Mouse (Mus musculus) forebrain, embryonic 10.5 days (tissue): ENCODE results near the gene 9630041A04Rik. TPM values are rescaled to one million over a fixed set of nuclear protein-coding genes. Genes with fewer than 3 reads are reported as not detected.

Experiments
- DNase-seq: peaks from one replicate; pipeline ENCODE4 v3.0.0-alpha.2; 2017; ENCODE audit warnings: low spot score; ENCODE audit errors: extremely low spot score
- H3K27ac ChIP-seq: fragments of 300-500 bp; sonication (generic); 2 replicates; pipeline ENCODE4 v1.5.1; 2016; ENCODE audit warnings: mild to moderate bottlenecking
- H3K27me3 ChIP-seq: fragments of 300-500 bp; sonication (generic); 2 replicates; pipeline ENCODE4 v1.6.1; 2016; ENCODE audit warnings: mild to moderate bottlenecking; ENCODE audit not compliant: poor library complexity, severe bottlenecking
- H3K36me3 ChIP-seq: fragments of 300-500 bp; sonication (generic); replicated peaks from 2 replicates; pipeline ENCODE4 v1.6.1; 2016; ENCODE audit warnings: mild to moderate bottlenecking, moderate library complexity
- H3K4me1 ChIP-seq: fragments of 300-500 bp; sonication (generic); 2 replicates; pipeline ENCODE4 v1.6.1; 2016
- H3K4me3 ChIP-seq: fragments of 300-500 bp; sonication (generic); 2 replicates; pipeline ENCODE4 v1.5.1; 2016; ENCODE audit warnings: mild to moderate bottlenecking, moderate library complexity
- H3K9me3 ChIP-seq: fragments of 300-500 bp; sonication (generic); 2 replicates; pipeline ENCODE4 v1.6.1; 2016; ENCODE audit warnings: mild to moderate bottlenecking, moderate library complexity
- WGBS: fragments of 180-500 bp; shearing (Covaris S2); methylation state at CpG from one replicate; pipeline ENCODE4 v1.1.7; 2016; 5-methylcytosine and 5-hydroxymethylcytosine counted together
- polyA plus RNA-seq: library from polyadenylated mRNA; unstranded; fragments of >200 nt; fragmentation: Nextera tagmentation; extraction: Ambion mirVana; gene quantifications from 2 replicates; pipeline ENCODE4 v1.2.1, GENCODE M21; 2016

Gene 9630041A04Rik
- polyA plus RNA-seq, 1 experiment from 2014 or later: not detected

DNA sequence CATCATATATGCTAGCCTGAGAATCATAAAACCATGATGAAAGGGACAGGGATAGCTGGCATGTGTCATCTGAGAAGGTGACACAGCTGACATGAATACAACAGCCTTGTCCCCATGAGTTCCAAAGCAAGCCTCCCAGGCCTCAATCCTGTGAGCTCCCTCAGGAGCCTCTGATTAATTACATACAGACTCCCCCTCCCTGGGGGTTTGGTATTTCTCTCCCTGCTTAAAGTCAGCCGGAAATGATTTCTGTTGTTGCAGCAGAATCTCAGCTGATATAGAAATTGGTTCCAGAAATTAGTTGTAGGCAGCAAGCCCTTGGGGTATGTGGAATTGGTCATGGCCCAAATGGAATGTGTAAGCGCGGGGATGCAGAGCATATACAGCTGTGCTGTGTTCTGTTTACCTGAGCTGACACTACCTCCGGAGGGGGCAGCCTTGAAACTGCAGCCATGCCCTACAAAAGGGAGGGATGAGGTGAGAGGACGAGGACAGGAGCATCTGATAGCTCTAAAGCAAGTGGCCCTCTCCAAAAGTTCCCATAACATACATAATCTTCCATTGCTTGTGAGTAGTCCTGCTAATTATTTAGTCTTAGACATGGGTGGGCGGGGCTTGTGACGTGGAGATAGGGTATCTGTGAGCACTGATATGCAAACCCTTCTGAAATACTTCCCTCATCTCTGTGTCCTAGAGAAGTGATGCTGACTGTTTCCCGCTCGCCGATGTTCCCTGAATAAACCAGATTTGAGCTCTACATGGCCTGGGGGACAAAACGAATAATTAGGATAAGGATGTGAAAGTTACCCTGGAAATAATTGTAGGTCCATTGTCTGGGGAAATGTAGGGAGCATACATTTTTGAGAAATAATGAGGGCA lies 15.7 kb downstream of the 9630041A04Rik start:
- no peaks in the 10 kb centered on the region for H3K9me3 ChIP-seq
- H3K36me3 ChIP-seq: no peaks in the 10 kb centered on the region
- peaks cover 15% of the 10 kb centered on the region for H3K4me1 ChIP-seq
- no peak overlapping the region for H3K27ac ChIP-seq
- WGBS: 77% methylated on average over 11 of the region's 11 CpGs
- no peaks in the 10 kb centered on the region for H3K27me3 ChIP-seq
- DNase-seq: no peak
- no peak overlapping the region for H3K4me3 ChIP-seq

DNA sequence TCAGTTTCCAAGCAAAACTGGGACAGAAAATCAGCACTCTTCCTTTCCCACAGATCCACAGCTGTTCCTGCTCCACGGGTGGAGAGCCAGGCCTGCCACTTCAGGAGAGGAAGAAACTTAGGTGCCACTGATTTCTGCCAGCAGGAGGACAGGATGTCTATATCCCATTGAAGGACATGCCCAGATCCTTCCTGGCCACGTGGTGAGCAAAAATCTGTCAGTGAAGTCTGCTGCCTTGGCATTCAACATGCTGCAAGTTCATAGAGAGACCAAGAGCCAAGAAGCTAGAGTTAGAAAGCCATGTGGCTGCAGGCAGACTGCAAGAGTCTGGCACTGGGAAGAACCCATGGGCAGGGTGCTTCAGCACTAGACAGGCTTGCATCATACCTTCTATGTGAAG lies 21.7 kb downstream of the 9630041A04Rik start:
- WGBS: 73% methylated on average over 2 of the region's 2 CpGs
- no peaks in the 10 kb centered on the region for H3K36me3 ChIP-seq

DNA sequence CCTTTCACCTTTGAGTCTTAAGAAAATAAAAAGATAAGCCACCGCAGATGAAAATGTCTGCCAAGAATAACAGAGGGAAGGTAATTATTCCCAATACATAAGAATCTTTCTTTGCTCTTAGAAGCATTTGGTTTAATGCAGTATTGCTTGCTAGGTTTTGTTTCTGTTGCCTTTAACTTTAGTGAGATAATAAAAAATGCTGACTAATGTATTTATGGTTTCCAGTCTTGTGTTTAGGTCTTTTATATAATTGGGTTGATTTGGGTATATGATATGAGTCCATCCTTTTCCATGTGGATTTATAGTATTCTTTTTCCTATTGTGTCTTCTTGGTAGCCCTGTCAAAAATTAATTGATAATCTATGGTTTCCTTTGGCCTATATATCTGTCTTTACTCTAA lies 36.2 kb downstream of the 9630041A04Rik start:
- H3K27me3 ChIP-seq: no peaks in the 10 kb centered on the region
- no peak for DNase-seq
- no peaks in the 10 kb centered on the region for H3K36me3 ChIP-seq
- 93% methylated on average over 1 of the region's 1 CpGs for WGBS
- no peaks in the 10 kb centered on the region for H3K9me3 ChIP-seq
- no peak overlapping the region for H3K4me3 ChIP-seq
- H3K4me1 ChIP-seq: no peaks in the 10 kb centered on the region
- no peak overlapping the region for H3K27ac ChIP-seq

More for the DNA sequence above, 21.7 kb downstream of the 9630041A04Rik start:
- Histone ChIP-seq H3K27me3 (no peaks in the 10 kb centered on the region), H3K4me3 (no peak overlapping the region), H3K4me1 (peaks cover 4% of the 10 kb centered on the region; the same call in 1 of the 2 replicates), H3K9me3 (no peaks in the 10 kb centered on the region), H3K27ac (no peak overlapping the region)
- DNase-seq: no peak

DNA sequence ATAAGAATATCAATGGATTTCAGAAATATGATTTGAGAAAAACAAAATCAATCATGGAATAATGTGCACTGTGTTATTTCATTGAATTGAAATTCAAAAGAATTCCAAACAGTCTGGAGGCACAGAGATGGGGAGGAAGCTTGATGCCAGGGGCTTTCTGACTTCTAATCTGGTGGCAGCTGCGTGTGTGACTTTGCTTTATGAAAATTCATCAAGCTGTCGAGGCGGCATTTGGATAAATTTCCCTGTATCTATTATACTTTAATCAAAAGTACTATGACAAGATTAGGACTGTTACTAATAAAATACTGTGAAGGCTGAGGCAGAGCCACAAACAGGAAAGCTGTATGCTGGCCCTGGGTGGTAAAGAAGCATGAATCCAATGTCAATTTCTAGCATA lies 41.8 kb downstream of the 9630041A04Rik start:
- Histone ChIP-seq H3K4me3 (no peak overlapping the region), H3K36me3 (no peaks in the 10 kb centered on the region), H3K9me3 (no peaks in the 10 kb centered on the region), H3K4me1 (peaks cover 8% of the 10 kb centered on the region), H3K27ac (no peak overlapping the region), H3K27me3 (no peaks in the 10 kb centered on the region)
- DNase-seq: no peak
- WGBS: 98% methylated on average over 3 of the region's 3 CpGs

DNA sequence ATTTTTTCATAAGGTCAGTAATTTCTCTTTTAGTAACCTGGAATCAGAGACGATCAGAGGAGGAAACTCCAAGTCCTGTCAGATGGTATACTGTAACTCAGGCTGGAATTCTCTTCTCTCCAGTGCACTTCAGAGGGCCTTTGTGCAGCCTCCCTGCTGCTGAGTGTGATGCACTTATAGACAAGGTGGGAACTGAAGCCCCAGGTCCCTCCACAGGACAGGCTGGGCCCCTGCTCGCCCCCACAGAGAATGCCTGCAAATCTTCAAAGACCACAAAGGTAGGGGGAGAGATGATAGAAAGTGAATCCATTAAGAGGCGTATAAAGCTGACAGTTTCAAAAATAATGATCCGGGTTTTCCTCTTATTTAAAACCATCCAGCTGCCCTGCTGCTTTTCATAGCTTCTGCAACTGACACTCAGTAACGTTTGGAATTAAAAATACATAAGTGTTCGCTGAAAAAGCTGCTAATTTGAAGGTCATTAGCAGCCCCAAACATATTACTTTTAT lies 46.2 kb downstream of the 9630041A04Rik start:
- 73% methylated on average over 6 of the region's 6 CpGs for WGBS
- Histone ChIP-seq H3K9me3 (no peaks in the 10 kb centered on the region), H3K27me3 (no peaks in the 10 kb centered on the region), H3K36me3 (no peaks in the 10 kb centered on the region), H3K4me1 (peaks cover 31% of the 10 kb centered on the region), H3K4me3 (no peak overlapping the region), H3K27ac (0 out of 2 replicates have a peak overlapping the region, but pooled peaks have one; percentile 78)
- DNase-seq: no peak

DNA sequence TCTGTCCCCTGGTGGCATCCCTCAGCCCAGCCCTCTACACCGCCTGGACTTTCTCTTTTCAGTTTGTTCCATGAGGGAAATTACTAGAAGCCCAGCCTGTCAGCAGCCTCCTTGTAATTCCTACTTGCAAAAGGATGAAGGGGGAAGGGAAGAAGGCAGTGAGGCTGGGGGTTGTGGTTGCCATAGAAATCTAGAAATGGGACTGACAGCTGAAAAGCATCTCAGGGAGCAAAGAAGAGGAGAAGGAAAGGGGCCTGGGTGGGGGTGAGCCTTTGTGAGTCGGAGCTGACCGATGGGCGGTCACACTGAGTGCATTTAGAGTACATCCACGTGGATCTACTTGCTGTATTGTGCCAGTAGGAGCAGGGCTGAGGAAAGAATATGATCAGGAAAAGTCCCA lies 47.2 kb downstream of the 9630041A04Rik start:
- peaks cover 31% of the 10 kb centered on the region for H3K4me1 ChIP-seq
- no peak overlapping the region for H3K4me3 ChIP-seq
- WGBS: 38% methylated on average over 5 of the region's 5 CpGs
- H3K36me3 ChIP-seq: no peaks in the 10 kb centered on the region
- H3K9me3 ChIP-seq: no peaks in the 10 kb centered on the region
- peak overlapping the region; percentile 78 for H3K27ac ChIP-seq
- peak; percentile 42 for DNase-seq
- H3K27me3 ChIP-seq: no peaks in the 10 kb centered on the region

DNA sequence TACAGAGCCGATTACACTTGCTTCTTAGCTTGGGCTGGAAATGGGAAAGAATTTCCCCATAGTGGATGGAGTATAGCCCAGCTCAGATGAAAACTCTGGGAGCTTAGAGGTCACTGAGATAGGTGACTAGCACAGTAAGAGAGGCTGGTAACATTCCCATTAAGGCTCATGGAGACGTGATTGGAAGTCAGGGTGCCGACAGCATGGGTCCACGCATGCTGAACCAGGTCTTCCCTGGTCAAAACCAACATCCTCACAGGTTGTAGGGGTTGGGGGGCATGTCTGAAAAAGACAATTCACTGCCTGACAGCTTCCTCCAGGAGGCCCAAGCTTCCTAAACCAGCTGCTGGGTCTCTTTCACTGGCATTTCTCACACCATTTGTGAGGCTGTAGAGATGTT lies 47.9 kb downstream of the 9630041A04Rik start:
- H3K36me3 ChIP-seq: no peaks in the 10 kb centered on the region
- peaks cover 31% of the 10 kb centered on the region for H3K4me1 ChIP-seq
- no peaks in the 10 kb centered on the region for H3K9me3 ChIP-seq
- DNase-seq: no peak
- H3K27ac ChIP-seq: peak overlapping the region; percentile 78
- H3K27me3 ChIP-seq: no peaks in the 10 kb centered on the region
- WGBS: 92% methylated on average over 4 of the region's 4 CpGs
- no peak overlapping the region for H3K4me3 ChIP-seq

DNA sequence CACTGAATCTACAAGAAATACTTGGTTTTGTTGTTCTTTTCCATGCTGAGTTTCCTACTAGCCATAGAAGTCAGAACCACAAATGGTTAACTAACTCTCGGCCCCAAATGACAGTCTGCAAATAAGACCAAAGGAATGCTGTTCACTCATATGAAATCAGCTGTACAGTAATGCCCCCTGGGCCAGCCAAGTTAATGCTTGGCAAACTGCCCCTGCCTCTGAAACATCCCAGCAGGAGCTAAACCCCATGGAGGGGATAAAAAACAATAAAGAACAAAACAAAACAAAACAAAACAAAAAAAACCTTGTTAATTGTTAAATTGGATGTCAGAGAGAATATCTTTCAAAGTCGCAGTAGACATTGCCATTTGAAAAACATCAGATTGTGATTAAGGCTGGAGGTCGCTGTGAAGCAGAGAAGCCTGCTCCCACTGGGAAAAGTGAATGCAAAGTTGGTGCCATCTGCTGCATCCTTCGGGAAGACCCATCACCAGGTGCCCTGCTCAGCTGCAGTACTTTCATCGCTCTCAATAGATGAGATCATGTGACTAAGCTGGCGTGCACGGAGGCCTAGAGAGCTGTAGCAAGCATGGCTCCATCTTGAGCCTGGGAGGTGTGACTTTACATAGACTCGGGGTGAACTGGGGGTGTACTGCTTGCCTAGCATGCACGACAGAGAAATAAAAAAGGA lies 49.7 kb downstream of the 9630041A04Rik start:
- no peak overlapping the region for H3K27ac ChIP-seq
- no peaks in the 10 kb centered on the region for H3K36me3 ChIP-seq
- WGBS: 74% methylated on average over 9 of the region's 9 CpGs
- H3K9me3 ChIP-seq: no peaks in the 10 kb centered on the region
- H3K4me3 ChIP-seq: no peak overlapping the region
- DNase-seq: no peak
- H3K27me3 ChIP-seq: no peaks in the 10 kb centered on the region
- H3K4me1 ChIP-seq: peaks cover 31% of the 10 kb centered on the region

DNA sequence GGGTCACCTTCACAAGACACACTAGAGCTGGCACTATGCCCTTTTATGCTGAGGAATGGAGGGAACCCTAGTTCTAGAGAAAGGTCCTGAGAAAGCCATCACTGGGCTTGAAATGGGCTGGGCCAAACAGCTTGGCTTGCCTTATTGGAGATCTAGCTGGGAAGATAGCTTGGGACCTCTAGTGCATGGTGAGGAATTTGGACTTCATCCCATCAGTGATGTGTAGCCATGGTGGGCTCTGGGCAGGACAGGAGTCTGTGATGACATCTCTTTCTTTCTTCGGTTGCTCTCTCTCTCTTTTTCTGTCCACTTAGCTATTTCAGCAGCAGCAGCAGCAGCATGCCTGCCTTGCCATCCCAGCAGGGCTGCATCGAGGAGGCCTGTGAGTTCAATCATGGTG lies 53.4 kb downstream of the 9630041A04Rik start:
- Histone ChIP-seq H3K27me3 (no peaks in the 10 kb centered on the region), H3K4me1 (peaks cover 6% of the 10 kb centered on the region; the same call in 1 of the 2 replicates), H3K27ac (no peak overlapping the region), H3K4me3 (no peak overlapping the region), H3K36me3 (no peaks in the 10 kb centered on the region), H3K9me3 (no peaks in the 10 kb centered on the region)
- no peak for DNase-seq
- 93% methylated on average over 2 of the region's 2 CpGs for whole genome bisulfite sequencing

DNA sequence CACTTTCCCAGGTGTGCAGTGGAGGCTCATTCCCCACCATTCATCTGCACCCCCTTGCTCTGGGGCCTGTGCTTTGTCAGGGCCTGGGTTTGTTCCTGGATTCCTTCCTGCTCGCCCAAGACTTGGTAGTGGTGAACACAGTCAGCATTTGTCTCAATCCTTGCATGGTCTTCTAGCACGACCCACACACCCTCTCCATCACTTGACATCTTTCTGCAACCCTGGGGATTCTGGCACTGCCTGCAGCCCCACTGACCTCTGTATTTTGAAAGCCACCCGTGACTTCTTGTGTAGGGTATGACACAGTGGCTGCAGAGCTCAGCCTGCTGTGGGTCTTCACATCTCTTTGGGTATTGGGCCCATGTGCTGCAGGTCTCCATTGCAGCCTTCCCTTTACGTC lies 57.1 kb downstream of the 9630041A04Rik start:
- Histone ChIP-seq H3K27me3 (no peaks in the 10 kb centered on the region), H3K9me3 (no peaks in the 10 kb centered on the region), H3K36me3 (no peaks in the 10 kb centered on the region; the same call in 1 of the 2 replicates), H3K27ac (no peak overlapping the region), H3K4me1 (no peaks in the 10 kb centered on the region), H3K4me3 (no peak overlapping the region)
- 87% methylated on average over 4 of the region's 4 CpGs for WGBS
- DNase-seq: no peak

DNA sequence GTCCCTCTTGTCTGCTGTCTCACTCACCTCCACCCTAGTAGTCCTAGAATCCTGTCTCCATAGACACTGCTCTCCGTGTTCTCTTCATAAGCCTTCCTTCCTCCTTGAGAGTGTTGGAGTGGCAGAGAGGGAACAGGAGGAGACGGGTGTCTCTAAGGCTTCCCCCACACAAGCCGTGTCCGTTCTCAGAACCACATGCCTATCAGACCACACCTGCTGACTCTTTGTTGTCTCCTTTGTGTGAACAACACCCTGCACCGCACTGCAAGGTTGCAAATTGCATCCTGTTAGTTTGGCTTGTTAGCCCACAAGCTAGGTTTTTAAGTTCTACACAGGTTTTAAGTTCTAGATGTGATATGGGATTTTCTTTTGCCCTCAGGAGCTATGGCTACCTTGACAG lies 57.7 kb downstream of the 9630041A04Rik start:
- 89% methylated on average over 5 of the region's 5 CpGs for WGBS
- no peaks in the 10 kb centered on the region for H3K27me3 ChIP-seq
- no peaks in the 10 kb centered on the region; the same call in 1 of the 2 replicates for H3K36me3 ChIP-seq
- no peak overlapping the region for H3K4me3 ChIP-seq
- H3K27ac ChIP-seq: no peak overlapping the region
- DNase-seq: no peak
- H3K9me3 ChIP-seq: no peaks in the 10 kb centered on the region
- peaks cover 4% of the 10 kb centered on the region; the same call in 1 of the 2 replicates for H3K4me1 ChIP-seq

DNA sequence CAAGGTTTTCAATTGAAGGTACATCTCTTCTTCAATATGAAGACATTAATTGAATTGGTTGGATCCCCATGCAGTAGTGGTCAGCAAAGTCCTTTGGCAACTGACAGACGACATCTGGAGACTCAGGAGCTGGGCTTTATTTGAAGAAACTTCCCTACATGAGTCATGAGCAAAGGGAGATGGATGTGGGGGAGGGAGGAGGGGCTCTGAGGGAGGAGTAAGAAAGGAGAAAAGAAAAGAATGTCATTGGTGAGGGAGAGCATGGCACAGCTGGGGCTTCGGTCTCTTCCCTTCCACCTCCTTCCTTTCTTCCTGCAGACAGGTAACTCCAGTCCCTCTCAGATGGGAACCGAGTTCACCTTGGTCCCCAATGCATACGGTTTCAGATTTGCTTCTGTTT lies 61.2 kb downstream of the 9630041A04Rik start:
- H3K9me3 ChIP-seq: no peaks in the 10 kb centered on the region
- no peaks in the 10 kb centered on the region; the same call in 1 of the 2 replicates for H3K36me3 ChIP-seq
- H3K4me3 ChIP-seq: no peak overlapping the region
- H3K27me3 ChIP-seq: no peaks in the 10 kb centered on the region
- no peak for DNase-seq
- 89% methylated on average over 4 of the region's 4 CpGs for WGBS
- H3K4me1 ChIP-seq: peaks cover 11% of the 10 kb centered on the region; the same call in 1 of the 2 replicates
- H3K27ac ChIP-seq: no peak overlapping the region

DNA sequence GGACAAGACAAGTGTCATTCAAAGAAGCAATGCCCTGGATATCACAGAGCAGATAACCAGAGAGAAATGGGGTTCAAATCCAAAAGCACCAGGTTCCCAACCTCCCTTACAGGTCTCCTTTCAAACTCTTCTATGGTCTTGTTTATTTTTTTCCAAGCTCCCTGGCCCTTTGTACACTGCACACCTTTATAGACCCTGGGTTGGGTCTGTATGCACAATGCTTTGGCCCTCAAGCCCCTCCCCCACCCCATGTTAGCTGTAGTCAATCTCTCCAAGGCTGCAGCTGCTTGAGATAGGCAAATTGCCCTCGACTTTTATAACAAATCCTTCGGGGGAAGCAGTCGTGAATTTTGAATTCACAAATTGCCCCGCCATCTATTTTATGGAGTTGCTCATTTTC lies 63.2 kb downstream of the 9630041A04Rik start:
- H3K27me3 ChIP-seq: no peaks in the 10 kb centered on the region
- 88% methylated on average over 4 of the region's 4 CpGs for WGBS
- no peak for DNase-seq
- no peaks in the 10 kb centered on the region; the same call in 1 of the 2 replicates for H3K36me3 ChIP-seq
- no peak overlapping the region for H3K27ac ChIP-seq
- H3K9me3 ChIP-seq: no peaks in the 10 kb centered on the region
- H3K4me1 ChIP-seq: peaks cover 11% of the 10 kb centered on the region; the same call in 1 of the 2 replicates
- H3K4me3 ChIP-seq: no peak overlapping the region
